Mouse (Mus musculus) ES-Bruce4 (cell line): ENCODE data around the gene Nfkbia.

ENCODE experiments used
- CTCF ChIP-seq: IDR thresholded peaks from one replicate; pipeline ENCODE4 v1.8.1; 2011; ENCODE audit warnings: low read depth, low read length
- POLR2A ChIP-seq: IDR thresholded peaks from one replicate; pipeline ENCODE4 v1.8.1; 2011; ENCODE audit warnings: low read length; ENCODE audit not compliant: insufficient read depth

- TF ChIP-seq CTCF = no peak
- no peak for TF ChIP-seq POLR2A
These were observed 49.3 kb downstream of the Nfkbia start for GRCm38 (mm10) chr12:55442861-55443850.
